Mouse (Mus musculus) thymus, adult 2 months (tissue): ENCODE data around the gene Exoc4. TPM values are rescaled to one million over a fixed set of nuclear protein-coding genes. Genes with fewer than 3 reads are reported as not detected.

ENCODE experiments used
- DNase-seq: peaks from one replicate; pipeline ENCODE4 v3.0.0; 2021
- H3K27ac ChIP-seq: fragments of 200-500 bp; 2 replicates; pipeline ENCODE4 v1.5.1; 2012; ENCODE audit warnings: low read length, control low read depth; ENCODE audit not compliant: control insufficient read depth, insufficient read depth
- H3K27me3 ChIP-seq: fragments of 200-500 bp; 2 replicates; pipeline ENCODE4 v1.6.1; 2012; ENCODE audit warnings: mild to moderate bottlenecking, low read length, moderate library complexity, mixed read lengths; ENCODE audit not compliant: control insufficient read depth, insufficient read depth
- H3K36me3 ChIP-seq: fragments of 200-500 bp; 2 replicates; pipeline ENCODE4 v1.6.1; 2012; ENCODE audit warnings: mild to moderate bottlenecking, low read length, moderate library complexity; ENCODE audit not compliant: control insufficient read depth, insufficient read depth
- H3K4me1 ChIP-seq: fragments of 200-500 bp; replicated peaks from 2 replicates; pipeline ENCODE4 v1.6.1; 2012; ENCODE audit warnings: low read length; ENCODE audit not compliant: control insufficient read depth, insufficient read depth
- H3K4me3 ChIP-seq: fragments of 200-500 bp; 2 replicates; pipeline ENCODE4 v1.5.1; 2012; ENCODE audit warnings: mild to moderate bottlenecking, low read length, control low read depth, moderate library complexity; ENCODE audit not compliant: control insufficient read depth, insufficient read depth
- CTCF ChIP-seq: fragments of 200-500 bp; IDR thresholded peaks from 2 replicates; pipeline ENCODE4 v1.5.1; 2012; ENCODE audit warnings: mild to moderate bottlenecking, control low read depth, low read length, moderate library complexity, borderline replicate concordance; ENCODE audit not compliant: control insufficient read depth, poor library complexity, insufficient read depth; ENCODE audit errors: extremely low read depth
- POLR2A ChIP-seq: fragments of 200-500 bp; IDR thresholded peaks from 2 replicates; pipeline ENCODE4 v1.6.1; 2012; ENCODE audit warnings: mild to moderate bottlenecking, low read length, control low read depth, moderate library complexity; ENCODE audit not compliant: control insufficient read depth, poor library complexity, insufficient read depth; ENCODE audit errors: extremely low read depth
- WGBS: fragments of 180-500 bp; shearing (Covaris S2); methylation state at CpG from one replicate; pipeline ENCODE4 v1.1.7; 2018; 5-methylcytosine and 5-hydroxymethylcytosine counted together
- polyA plus RNA-seq: library from polyadenylated mRNA; depleted of rRNA; stranded (reverse); fragments of >200 nt; gene quantifications from 2 replicates; pipeline ENCODE4 v1.2.3, GENCODE M21; 2012

The Exoc4 gene
- polyA plus RNA-seq, 1 experiment: 12.7 TPM

DNA sequence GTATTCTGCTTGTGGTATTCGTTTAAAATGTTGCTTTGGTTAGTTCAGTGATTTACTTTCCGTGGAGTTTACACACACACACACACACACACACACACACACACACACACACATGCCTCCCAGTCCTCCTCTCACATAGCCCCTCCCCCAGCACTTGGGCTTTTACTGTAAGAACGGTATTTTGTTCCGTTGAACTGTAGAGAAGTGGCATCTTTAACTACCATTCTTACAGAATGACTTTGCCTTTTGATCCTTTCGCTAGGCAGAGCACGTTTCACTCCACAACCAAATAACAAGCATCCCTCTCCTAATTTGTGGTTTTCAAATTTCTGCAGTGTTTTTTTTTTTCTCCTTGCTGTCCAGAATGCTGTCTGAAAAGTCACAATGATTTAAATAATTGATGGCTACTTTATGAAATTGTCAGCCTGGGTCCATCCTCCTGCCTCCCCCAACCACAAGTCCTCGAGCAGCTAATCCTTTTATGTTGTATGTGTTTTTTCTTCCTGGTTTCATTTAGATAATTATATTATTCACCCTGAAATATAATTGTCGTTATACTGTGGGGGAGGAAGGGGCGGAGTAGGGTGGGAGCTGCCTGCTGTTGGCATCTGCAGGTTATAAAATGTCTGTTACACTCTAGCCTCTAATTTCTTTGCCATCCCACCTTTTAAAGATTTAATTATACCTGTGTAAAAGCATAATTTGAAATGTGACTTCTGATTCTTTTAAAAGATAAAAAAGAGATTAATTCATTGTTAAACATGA lies 523.8 kb downstream of the Exoc4 start:
- no peak for TF ChIP-seq CTCF
- TF ChIP-seq POLR2A: no peak
- peak; percentile 10 for DNase-seq
- 24% methylated on average over 9 of the region's 9 CpGs for WGBS

DNA sequence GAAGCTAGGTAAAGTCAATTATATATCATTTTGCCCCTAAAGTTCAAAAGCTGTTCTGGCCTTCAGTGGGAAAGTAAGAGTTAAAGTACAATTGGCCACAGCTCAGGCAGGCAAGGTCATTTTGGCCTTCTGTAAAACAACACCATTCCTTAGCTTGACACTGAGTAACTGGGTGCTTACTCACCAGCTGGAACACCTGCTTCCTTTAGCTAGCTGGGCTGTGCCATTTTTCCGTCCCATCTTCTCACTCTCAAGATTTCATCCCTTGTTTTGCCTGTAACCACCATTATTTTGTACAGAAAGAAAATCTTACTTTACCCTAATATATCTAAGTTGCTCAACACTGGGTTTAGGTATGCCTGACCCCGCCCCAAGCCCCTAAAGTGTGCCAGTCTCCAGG lies 543.7 kb downstream of the Exoc4 start:
- Histone ChIP-seq H3K27me3 (no peaks in the 10 kb centered on the region), H3K27ac (no peak overlapping the region), H3K4me3 (no peak overlapping the region), H3K36me3 (no peaks in the 10 kb centered on the region), H3K4me1 (no peaks in the 10 kb centered on the region)
- TF ChIP-seq CTCF: no peak
- no peak for TF ChIP-seq POLR2A
- WGBS: 93% methylated on average over 2 of the region's 2 CpGs
- DNase-seq: no peak

More for the DNA sequence above, 523.8 kb downstream of the Exoc4 start:
- no peak overlapping the region for H3K4me3 ChIP-seq
- no peaks in the 10 kb centered on the region for H3K27me3 ChIP-seq
- no peaks in the 10 kb centered on the region for H3K4me1 ChIP-seq
- no peaks in the 10 kb centered on the region for H3K36me3 ChIP-seq
- 0 out of 2 replicates have a peak overlapping the region, but pooled peaks have one; percentile 21 for H3K27ac ChIP-seq

DNA sequence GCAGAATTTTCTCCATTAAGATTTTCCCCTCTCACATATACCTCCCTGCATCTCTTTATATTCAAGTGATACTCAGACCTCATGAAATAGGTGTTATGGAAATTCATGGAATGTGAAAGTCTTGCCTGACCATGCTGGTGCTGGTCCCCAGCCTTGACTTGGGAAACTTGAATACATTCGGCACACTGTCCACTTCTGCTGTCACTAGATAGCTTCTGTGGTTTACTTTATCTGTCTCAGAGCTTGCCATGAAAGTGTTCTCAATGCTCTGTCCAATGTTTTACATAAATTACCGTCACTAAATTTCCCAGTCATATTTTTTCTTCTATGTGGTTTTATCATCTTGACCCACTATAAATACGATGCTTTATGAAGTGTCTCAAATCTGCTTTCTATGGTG lies 552.4 kb downstream of the Exoc4 start:
- H3K36me3 ChIP-seq: no peaks in the 10 kb centered on the region
- DNase-seq: no peak
- WGBS: 96% methylated on average over 3 of the region's 3 CpGs
- no peaks in the 10 kb centered on the region for H3K4me1 ChIP-seq
- no peaks in the 10 kb centered on the region for H3K27me3 ChIP-seq
- H3K27ac ChIP-seq: no peak overlapping the region
- H3K4me3 ChIP-seq: no peak overlapping the region
- TF ChIP-seq POLR2A: no peak
- no peak for TF ChIP-seq CTCF

- TF ChIP-seq POLR2A: no peak
- TF ChIP-seq CTCF: no peak
- WGBS: 98% methylated on average over 3 of the region's 3 CpGs
- no peaks in the 10 kb centered on the region for H3K27me3 ChIP-seq
- no peak overlapping the region for H3K27ac ChIP-seq
- H3K4me3 ChIP-seq: no peak overlapping the region
- H3K4me1 ChIP-seq: no peaks in the 10 kb centered on the region
- no peak for DNase-seq
- H3K36me3 ChIP-seq: no peaks in the 10 kb centered on the region
Observed at GRCm38 (mm10) chr6:33803481-33804098, 554.7 kb downstream of the Exoc4 start.

DNA sequence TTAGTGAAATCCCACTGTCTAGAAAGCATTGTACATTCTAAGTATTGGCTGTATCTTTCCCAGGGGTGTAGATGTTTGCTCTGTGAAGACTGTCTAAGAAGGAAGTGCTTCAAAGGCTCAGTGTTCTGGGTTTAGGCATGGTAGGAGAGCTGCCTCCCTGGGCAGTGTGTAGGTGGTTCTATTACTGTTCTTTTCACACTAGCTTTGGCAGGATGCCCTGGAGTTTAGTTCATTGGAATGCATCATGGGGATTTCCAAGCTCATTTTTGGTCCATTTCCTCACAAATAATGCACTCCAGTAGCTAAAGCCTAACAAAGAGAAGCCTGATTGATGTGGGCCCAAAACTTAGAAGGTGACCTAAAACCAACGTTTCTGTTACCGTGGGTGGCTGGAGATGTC lies 555.9 kb downstream of the Exoc4 start:
- no peaks in the 10 kb centered on the region for H3K36me3 ChIP-seq
- H3K27ac ChIP-seq: no peak overlapping the region
- WGBS: 63% methylated on average over 2 of the region's 2 CpGs
- no peaks in the 10 kb centered on the region for H3K4me1 ChIP-seq
- no peak overlapping the region for H3K4me3 ChIP-seq
- H3K27me3 ChIP-seq: no peaks in the 10 kb centered on the region
- TF ChIP-seq CTCF (no peak), POLR2A (no peak)
- no peak for DNase-seq

DNA sequence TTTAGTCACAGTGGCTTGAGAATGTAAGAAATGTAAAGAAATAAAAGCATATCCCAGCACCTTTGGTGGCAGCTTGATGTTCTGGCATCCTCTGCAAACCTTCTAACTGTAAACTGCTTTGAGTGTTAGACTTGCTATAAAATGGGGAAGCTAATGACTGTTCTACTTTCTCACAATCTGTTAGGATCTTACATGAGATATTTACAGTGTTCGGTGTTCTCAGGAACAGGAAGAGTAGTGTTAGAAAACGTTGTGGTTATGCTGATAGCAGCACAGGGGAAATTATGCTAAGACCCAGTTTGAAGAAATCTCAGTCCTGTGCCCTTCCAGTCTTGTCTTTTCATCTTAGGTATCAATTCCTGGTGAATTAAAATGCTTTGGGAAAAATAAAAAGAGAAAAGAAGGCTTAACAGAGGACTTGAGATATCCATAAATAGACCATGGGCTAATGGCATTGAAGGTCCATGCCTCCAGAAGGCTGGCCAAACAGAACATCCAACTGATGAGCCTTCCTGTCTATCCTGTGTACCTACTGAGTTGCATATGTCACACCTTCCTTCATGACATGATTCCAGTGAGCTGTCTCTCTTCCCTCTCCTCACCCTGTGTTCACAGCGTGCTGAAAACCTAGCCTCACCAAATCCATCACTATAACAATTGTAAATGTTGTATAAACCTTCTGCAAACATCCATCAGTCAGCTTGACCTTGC lies 557.3 kb downstream of the Exoc4 start:
- Histone ChIP-seq H3K4me1 (no peaks in the 10 kb centered on the region), H3K36me3 (no peaks in the 10 kb centered on the region), H3K27me3 (no peaks in the 10 kb centered on the region), H3K4me3 (no peak overlapping the region), H3K27ac (no peak overlapping the region)
- WGBS: 35% methylated on average over 3 of the region's 3 CpGs
- TF ChIP-seq POLR2A: no peak
- no peak for TF ChIP-seq CTCF
- DNase-seq: no peak

GRCm38 (mm10) chr6:33814386-33814785 lies 565.5 kb downstream of the Exoc4 start:
- no peaks in the 10 kb centered on the region for H3K4me1 ChIP-seq
- no peak for TF ChIP-seq CTCF
- no peak for TF ChIP-seq POLR2A
- WGBS: 89% methylated on average over 2 of the region's 2 CpGs

More at GRCm38 (mm10) chr6:33814386-33814785, 565.5 kb downstream of the Exoc4 start:
- no peak for DNase-seq
- Histone ChIP-seq H3K4me3 (no peak overlapping the region), H3K27me3 (no peaks in the 10 kb centered on the region), H3K27ac (no peak overlapping the region), H3K36me3 (no peaks in the 10 kb centered on the region)
